Mouse (Mus musculus) frontal cortex, adult 2 months (tissue): ENCODE measurements at regions not wholly inside any gene's neighbourhood (a gene's known extent, or its start where the extent isn't known, plus 50 kb on each side); places are given as distances from the start of the nearest gene placed in this dataset.

ENCODE experiments used
- DNase-seq, 2 experiments: peaks; one replicate each; pipeline ENCODE4 v3.0.0; 2022; ENCODE audit warnings: low spot score in 1 of 2; ENCODE audit errors: extremely low spot score in 1 of 2

GRCm38 (mm10) chr14:39956588-39956987 lies 483.7 kb upstream of the Nrg3 start:
- peak; percentile 6 to 32 for DNase-seq

- DNase-seq, result no peak
Observed at GRCm38 (mm10) chr14:39944708-39945107, 471.8 kb upstream of the Nrg3 start.
